Mouse (Mus musculus) intestine, postnatal 0 days (tissue): Measurements from ENCODE around the gene Mospd3. TPM values are rescaled to one million over a fixed set of nuclear protein-coding genes. Genes with fewer than 3 reads are reported as not detected.
A peak's percentile ranks its signal among the peaks of the same experiment; 100 is the strongest.

Experiments used
- ATAC-seq: fragments of 200-750 bp; cut with Nextera tagmentation; 2 replicates; pipeline ENCODE4 v1.8.0; 2017; ENCODE audit warnings: mild to moderate bottlenecking, moderate TSS enrichment, moderate library complexity
- H3K27ac ChIP-seq: fragments of 300-500 bp; sonication (generic); 2 replicates; pipeline ENCODE4 v1.5.1; 2014; ENCODE audit warnings: mild to moderate bottlenecking, low read depth, low read length, moderate library complexity
- H3K27me3 ChIP-seq: fragments of 300-500 bp; sonication (generic); replicated peaks from 2 replicates; pipeline ENCODE4 v1.6.1; 2014; ENCODE audit warnings: low read length, mixed read lengths; ENCODE audit not compliant: control insufficient read depth, insufficient read depth
- H3K36me3 ChIP-seq: fragments of 300-500 bp; sonication (generic); 2 replicates; pipeline ENCODE4 v1.6.1; 2014; ENCODE audit warnings: mild to moderate bottlenecking, moderate library complexity; ENCODE audit not compliant: control insufficient read depth, insufficient read depth
- H3K4me1 ChIP-seq: fragments of 300-500 bp; sonication (generic); replicated peaks from 2 replicates; pipeline ENCODE4 v1.6.1; 2014; ENCODE audit warnings: antibody characterized with exemption, low read length, mixed read lengths; ENCODE audit not compliant: control insufficient read depth, insufficient read depth
- H3K4me2 ChIP-seq: fragments of 300-500 bp; sonication (generic); replicated peaks from 2 replicates; pipeline ENCODE4 v1.6.1; 2014; ENCODE audit warnings: low read depth, mild to moderate bottlenecking, moderate library complexity
- H3K4me3 ChIP-seq: fragments of 300-500 bp; sonication (generic); 2 replicates; pipeline ENCODE4 v1.5.1; 2014; ENCODE audit warnings: low read depth, low read length
- H3K9ac ChIP-seq: fragments of 300-500 bp; sonication (generic); 2 replicates; pipeline ENCODE4 v1.6.1; 2014; ENCODE audit warnings: mild to moderate bottlenecking, low read depth, low read length
- H3K9me3 ChIP-seq: fragments of 300-500 bp; sonication (generic); 2 replicates; pipeline ENCODE4 v1.6.1; 2016; ENCODE audit warnings: mixed run types; ENCODE audit not compliant: control insufficient read depth
- CTCF ChIP-seq: sonication (generic); IDR thresholded peaks from 2 replicates; pipeline ENCODE4 v1.5.1; 2016; ENCODE audit warnings: low read depth, mild to moderate bottlenecking, control low read depth, antibody characterized with exemption, moderate library complexity
- WGBS: fragments of 180-500 bp; shearing (Covaris S2); extraction: QIAGEN DNeasy Blood & Tissue Kit; methylation state at CpG from one replicate; pipeline ENCODE4 v1.1.7; 2014; 5-methylcytosine and 5-hydroxymethylcytosine counted together
- polyA plus RNA-seq: library from polyadenylated mRNA; unstranded; fragments of >200 nt; fragmentation: Nextera tagmentation; extraction: Ambion mirVana; gene quantifications from 2 replicates; pipeline ENCODE4 v1.2.1, GENCODE M21; 2015

The Mospd3 gene
- polyA plus RNA-seq, 1 experiment from 2014 or later = 38.0 TPM

GRCm38 (mm10) chr5:137645091-137645651 is 44.3 kb upstream of the Mospd3 start:
- 7% methylated on average over 44 of the region's 44 CpGs for WGBS
- H3K9ac ChIP-seq = no peak overlapping the region
- 0 out of 2 replicates have a peak, but pooled peaks have one; percentile 24 for ATAC-seq

GRCm38 (mm10) chr5:137644484-137644883 is 43.6 kb upstream of the Mospd3 start:
- peaks cover 34% of the 10 kb centered on the region for H3K36me3 ChIP-seq
- no peak for TF ChIP-seq CTCF
- WGBS = 53% methylated on average over 19 of the region's 19 CpGs
- no peak for ATAC-seq
- no peak overlapping the region for H3K4me2 ChIP-seq
- no peak overlapping the region for H3K9ac ChIP-seq
- peaks cover 23% of the 10 kb centered on the region for H3K27me3 ChIP-seq
- H3K4me1 ChIP-seq = no peaks in the 10 kb centered on the region
- no peak overlapping the region for H3K27ac ChIP-seq
- no peaks in the 10 kb centered on the region for H3K9me3 ChIP-seq
- no peak overlapping the region for H3K4me3 ChIP-seq

More at GRCm38 (mm10) chr5:137645091-137645651, 44.3 kb upstream of the Mospd3 start:
- Histone ChIP-seq H3K9me3 (no peaks in the 10 kb centered on the region), H3K4me3 (peak overlapping the region; percentile 20), H3K27ac (no peak overlapping the region), H3K36me3 (peaks cover 27% of the 10 kb centered on the region), H3K4me1 (no peaks in the 10 kb centered on the region), H3K4me2 (peak overlapping the region; percentile 58), H3K27me3 (peaks cover 23% of the 10 kb centered on the region)
- peak; percentile 23 for TF ChIP-seq CTCF

DNA sequence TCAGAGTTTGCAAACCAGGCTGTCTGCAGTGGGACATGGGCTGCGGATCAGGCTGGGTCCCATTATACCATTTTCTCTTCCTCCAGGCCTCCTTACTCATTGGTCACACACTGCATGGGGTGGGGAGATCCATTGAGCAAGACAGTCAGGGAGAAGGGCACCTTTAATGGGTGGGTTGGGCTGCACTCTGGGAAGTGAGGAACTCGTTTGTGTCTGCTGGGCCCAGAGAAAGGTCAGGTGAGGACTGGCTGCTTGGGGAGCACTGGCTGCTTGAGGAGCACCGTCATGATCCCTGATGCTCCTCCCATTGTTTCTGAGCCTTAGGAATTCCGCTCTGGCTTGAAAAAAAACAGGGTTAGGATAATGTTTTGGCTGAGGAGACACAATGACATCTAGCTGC is 42.0 kb upstream of the Mospd3 start:
- Histone ChIP-seq H3K36me3 (peaks cover 50% of the 10 kb centered on the region), H3K9ac (no peak overlapping the region), H3K9me3 (no peaks in the 10 kb centered on the region), H3K4me3 (no peak overlapping the region), H3K27ac (no peak overlapping the region), H3K4me2 (no peak overlapping the region), H3K4me1 (no peaks in the 10 kb centered on the region), H3K27me3 (peaks cover 23% of the 10 kb centered on the region)
- no peak for TF ChIP-seq CTCF
- 46% methylated on average over 4 of the region's 4 CpGs for WGBS
- no peak for ATAC-seq

GRCm38 (mm10) chr5:137641054-137641453 is 40.2 kb upstream of the Mospd3 start, which contains the start of gene Sap25:
Gene Sap25, plus strand, starts transcription at chr5:137641334.
- Histone ChIP-seq H3K27me3 (peaks cover 23% of the 10 kb centered on the region), H3K9me3 (no peaks in the 10 kb centered on the region), H3K4me1 (no peaks in the 10 kb centered on the region), H3K27ac (no peak within 1 kb of the TSS), H3K36me3 (peaks cover 68% of the 10 kb centered on the region), H3K9ac (no peak within 1 kb of the TSS), H3K4me3 (no peak within 1 kb of the TSS), H3K4me2 (no peak within 1 kb of the TSS)
- peak; percentile 67 for TF ChIP-seq CTCF
- 88% methylated on average over 19 of the region's 19 CpGs for WGBS
- ATAC-seq = no peak

DNA sequence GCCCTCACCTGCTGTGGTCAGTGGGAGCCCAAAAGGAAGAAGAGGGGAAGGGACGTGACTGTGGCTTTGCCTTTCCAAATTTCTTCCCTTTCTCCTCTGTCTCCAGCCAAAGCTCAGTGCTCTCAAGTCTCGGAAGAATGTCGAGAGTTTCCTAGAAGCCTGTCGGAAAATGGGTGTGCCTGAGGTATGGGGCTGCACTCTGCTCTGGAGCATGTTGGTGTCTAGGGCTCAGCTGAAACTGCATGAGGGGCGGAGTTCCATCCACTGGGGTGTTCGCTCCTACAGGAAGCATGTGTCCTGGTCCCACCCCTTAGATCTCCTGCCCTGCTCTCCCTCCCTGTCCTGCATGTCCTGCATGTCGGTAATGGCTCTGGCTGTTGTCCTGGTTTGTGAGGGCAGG is 38.6 kb upstream of the Mospd3 start:
- H3K9me3 ChIP-seq = no peaks in the 10 kb centered on the region
- no peak for ATAC-seq
- H3K27me3 ChIP-seq = peaks cover 9% of the 10 kb centered on the region
- no peak for TF ChIP-seq CTCF
- no peaks in the 10 kb centered on the region for H3K4me1 ChIP-seq
- peaks cover 77% of the 10 kb centered on the region for H3K36me3 ChIP-seq
- H3K4me2 ChIP-seq = no peak overlapping the region
- H3K27ac ChIP-seq = no peak overlapping the region
- 74% methylated on average over 7 of the region's 7 CpGs for WGBS
- H3K9ac ChIP-seq = no peak overlapping the region
- H3K4me3 ChIP-seq = no peak overlapping the region

DNA sequence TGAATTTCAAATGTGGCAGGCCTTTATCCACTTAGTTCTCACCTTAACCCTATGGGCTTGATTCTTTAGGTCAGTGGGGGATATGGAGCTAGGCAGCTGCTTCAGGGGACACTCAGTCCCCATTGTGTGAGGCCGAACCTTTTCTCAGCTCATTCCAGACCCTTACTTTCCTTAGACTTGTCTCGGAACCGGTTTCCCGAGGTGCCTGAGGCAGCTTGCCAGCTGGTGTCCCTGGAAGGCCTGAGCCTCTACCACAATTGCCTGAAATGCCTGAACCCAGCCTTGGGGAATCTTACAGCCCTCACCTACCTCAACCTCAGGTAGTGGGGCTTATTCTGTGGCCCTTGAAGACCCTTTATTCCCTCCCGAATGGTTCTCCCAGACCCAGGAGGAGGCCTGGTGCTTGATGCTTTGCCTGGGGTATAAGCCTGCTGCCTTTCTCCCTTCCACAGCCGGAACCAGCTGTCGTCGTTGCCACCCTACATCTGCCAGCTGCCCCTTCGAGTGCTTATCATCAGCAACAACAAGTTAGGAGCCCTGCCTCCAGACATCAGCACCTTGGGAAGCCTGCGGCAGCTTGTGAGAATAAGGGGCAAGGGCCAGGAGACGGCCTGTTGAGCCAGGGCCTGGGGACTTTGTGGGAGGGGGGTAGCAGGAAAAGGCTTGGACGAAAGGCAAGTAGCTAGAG is 32.7 kb upstream of the Mospd3 start:
- H3K9me3 ChIP-seq = no peaks in the 10 kb centered on the region
- WGBS = 68% methylated on average over 12 of the region's 12 CpGs
- no peaks in the 10 kb centered on the region for H3K27me3 ChIP-seq
- H3K4me3 ChIP-seq = no peak overlapping the region
- H3K9ac ChIP-seq = no peak overlapping the region
- H3K27ac ChIP-seq = peak overlapping the region; percentile 73
- no peak for TF ChIP-seq CTCF
- peaks cover 43% of the 10 kb centered on the region for H3K36me3 ChIP-seq
- H3K4me2 ChIP-seq = no peak overlapping the region
- ATAC-seq = no peak
- H3K4me1 ChIP-seq = peaks cover 15% of the 10 kb centered on the region
